Mouse (Mus musculus): Measurements from ENCODE around the gene Mcur1.

The Mcur1 gene

GRCm38 (mm10) chr13:43559711-43560457, at the start of gene Mcur1:
TSS of gene Mcur1 (minus strand) at chr13:43560191.
- peak; percentile 90 for DNase-seq

DNA sequence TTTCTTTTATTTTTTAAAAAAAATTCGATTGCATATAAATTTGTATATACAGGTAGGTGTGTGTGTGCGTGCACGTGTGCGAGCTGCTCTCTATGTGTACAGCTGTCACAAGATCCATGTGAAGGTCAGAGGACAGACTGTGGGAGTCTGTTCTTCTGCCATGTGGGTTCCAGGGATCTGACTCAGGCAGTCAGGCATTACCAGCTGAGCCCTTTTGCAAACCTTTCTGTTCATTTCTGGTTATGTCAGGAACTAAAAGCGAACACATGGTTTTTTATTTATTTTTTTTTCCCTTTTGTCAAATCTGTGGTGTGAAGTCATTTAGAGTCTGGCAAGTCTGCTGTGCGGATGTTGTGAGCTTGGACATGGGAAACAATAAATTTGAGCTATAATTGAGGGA, 48.9 kb upstream of the Mcur1 start:
- DNase-seq = peak; percentile 63

- no peak for DNase-seq
Observed at GRCm38 (mm10) chr13:43603042-43603441, 43.1 kb upstream of the Mcur1 start.

DNA sequence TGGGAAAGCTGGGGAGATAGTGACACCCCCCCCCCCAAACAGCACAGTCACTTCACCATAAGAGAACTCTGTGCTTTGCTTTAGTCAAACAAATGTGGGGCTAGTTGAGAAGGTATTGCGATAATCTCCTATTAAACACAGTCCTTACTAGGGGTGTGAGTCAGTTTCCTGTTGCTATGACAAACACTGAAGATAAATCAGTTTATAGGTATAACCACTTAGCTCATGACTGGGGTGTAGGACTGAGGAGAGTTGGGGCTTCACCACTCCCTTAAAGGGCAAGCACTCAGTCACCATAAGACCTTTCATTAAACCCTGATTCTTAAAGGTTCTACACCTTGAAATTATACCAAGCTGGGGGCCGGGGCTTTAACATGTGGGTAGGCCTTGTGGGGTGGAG, 42.4 kb upstream of the Mcur1 start:
- no peak for DNase-seq

- DNase-seq = no peak
Observed at GRCm38 (mm10) chr13:43600967-43601366, 41.0 kb upstream of the Mcur1 start.

DNA sequence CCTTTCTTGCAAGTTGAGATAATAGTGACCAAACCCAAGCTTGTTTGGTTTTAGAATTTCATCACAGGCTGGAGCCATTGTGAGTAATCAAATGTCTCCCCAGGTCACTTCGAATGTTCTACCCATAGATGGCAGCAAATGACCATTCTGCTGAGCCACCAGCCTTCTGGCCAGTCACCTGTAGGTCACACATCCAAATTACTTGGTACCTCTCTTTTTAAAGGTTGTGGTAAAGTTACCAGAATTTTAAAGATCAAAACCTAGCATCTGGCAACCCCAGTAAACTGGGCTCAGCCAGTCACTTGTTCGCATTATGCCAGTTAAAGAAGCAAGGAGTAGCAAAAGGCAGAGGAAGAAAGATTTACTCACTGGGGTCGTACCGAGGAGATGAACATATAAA, 35.9 kb upstream of the Mcur1 start:
- DNase-seq = no peak

- DNase-seq = no peak
Observed at GRCm38 (mm10) chr13:43592681-43593068, 32.7 kb upstream of the Mcur1 start.

GRCm38 (mm10) chr13:43591828-43592680, 32.1 kb upstream of the Mcur1 start:
- DNase-seq = no peak

DNA sequence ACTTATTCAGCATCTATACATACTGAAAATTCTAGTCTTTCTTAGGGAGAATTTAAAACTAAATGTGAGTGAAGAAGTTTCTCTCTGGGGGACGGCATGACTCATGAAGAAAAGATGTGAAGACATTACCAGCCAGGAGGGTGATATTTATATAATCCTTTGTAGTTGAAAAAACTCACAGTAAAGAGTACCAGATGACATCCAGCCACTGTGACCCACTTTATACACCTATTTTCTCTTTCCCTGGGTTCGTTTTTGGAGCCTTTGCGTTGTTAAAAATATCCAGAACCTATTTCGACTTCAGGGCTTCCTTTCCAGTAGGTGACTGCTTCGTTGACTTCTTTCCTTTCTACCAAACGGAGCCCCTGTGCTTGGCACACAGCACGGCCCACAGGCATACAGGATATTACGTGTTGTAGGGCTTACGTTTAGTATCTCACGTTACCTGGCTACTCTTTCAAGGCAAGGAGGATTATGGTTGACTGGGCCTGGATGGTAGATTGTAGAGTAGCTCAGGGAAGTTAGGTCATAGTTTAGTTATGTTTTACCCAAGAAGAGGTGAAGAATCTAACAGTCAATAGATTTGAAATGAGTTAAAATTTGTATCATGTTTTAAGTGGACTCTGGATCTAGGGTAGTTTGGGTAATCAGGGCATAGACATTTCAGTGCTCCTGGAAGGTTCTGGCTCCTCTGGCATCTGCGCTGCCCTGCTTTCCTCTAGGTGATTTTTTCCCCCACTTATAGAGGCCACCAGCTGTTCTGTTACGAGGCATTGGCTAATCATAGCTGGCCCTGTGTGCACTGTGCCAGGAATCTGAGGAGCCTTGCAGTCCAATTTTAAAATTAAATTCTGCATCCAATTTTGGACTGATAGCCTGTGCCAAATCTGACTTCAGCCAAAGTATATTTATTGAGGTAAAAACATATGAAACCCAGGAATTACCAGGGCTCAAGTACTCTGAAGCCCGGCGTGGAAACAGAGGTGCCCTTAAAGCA, 28.2 kb upstream of the Mcur1 start:
- DNase-seq = no peak

GRCm38 (mm10) chr13:43586966-43587365, 27.0 kb upstream of the Mcur1 start:
- DNase-seq = no peak

DNA sequence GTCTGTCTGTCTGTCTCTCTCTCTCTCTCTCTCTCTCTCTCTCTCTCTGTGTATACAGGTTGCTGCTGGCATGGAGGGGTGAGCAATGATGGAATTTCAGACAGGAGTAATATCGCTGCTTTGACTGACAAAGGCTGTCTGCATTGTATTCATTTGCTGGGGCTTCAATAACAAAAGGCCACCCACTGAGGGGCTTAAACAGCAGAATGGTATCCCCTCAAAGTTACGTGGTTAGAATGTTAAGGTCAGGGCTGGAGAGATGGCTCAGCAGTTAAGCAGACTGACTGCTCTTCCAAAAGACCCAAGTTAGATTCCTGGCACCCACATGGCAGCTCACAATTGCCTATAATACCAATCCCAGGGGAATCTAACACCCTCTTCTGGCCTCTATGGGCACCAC, 25.3 kb upstream of the Mcur1 start:
- DNase-seq = no peak

DNA sequence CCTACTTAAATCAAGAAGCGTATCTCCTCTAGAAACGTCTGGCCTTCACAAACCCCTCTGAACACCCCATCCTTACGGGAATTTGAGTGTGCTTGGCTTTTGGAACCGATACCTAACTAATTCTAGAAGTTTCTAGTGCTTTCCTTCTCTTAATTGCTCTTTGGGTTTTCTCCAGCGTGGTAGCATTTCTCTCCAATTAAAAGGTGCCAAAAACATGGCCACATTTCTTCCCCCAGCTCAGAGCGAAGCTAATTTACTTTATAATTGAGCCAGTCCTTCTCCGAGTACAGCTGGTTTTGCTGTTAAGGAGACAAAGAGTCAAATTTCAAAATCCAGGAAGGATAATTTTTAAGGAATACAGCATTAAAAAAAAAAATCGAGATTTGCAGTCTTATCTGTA, 23.5 kb upstream of the Mcur1 start:
- DNase-seq = no peak

DNA sequence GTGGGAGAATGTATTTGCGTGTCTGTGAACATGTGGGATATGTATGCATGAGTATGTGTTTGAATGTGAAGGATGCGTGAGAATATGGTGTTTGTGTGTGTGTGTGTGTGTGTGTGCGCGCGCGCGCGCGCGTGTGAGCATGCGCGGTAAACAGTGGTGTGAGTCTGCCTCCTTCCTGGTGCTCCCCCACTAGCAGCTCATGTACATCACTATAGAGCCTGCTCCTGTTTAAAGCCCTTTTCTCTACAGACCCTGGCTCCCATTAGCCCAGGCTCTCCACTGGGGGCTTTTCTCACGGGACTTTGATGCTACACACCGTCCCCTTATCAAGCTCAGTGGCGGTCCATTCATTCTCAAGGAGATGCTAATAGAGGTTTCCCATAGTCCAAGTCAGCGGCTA, 23.0 kb upstream of the Mcur1 start:
- no peak for DNase-seq

DNA sequence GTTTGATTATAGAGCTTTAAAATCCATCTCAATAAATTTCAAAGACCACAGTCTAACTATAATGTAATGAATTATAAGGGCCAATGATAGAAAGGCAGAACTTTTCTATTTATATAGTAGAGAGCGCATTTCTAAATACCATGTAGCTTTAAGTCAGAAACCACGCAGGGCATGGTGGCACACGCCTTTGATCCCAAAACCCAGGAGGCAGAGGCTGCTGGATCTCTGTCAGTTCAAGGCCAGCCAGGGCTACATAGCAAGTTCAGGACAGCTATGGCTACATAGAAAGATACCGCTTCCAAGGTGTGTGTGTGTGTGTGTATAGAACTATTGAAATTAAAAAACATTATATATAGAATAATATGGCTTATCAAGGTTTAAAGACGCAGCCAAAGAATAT, 20.7 kb upstream of the Mcur1 start:
- no peak for DNase-seq

- DNase-seq = no peak
Observed at GRCm38 (mm10) chr13:43579740-43580139, 19.7 kb upstream of the Mcur1 start.

DNA sequence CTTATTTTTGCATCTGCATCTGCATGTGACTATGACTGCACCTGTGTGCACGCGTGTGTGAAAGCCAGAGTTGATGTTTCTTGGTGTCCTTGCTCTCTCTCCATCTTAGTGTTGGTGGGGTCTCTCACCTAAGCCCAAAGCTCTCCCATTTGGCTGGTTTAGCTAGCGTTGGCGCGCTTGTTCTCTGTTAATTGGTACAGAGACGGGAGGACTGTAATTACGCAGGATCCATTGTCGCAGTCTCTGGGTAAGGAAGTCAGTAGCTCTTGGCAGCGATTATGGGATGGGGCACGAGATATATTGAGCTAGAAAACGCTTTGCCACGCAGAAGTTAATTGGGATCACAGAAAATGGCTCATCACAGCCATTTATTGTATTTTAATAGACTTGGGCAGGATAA, 17.8 kb upstream of the Mcur1 start:
- DNase-seq = no peak

DNA sequence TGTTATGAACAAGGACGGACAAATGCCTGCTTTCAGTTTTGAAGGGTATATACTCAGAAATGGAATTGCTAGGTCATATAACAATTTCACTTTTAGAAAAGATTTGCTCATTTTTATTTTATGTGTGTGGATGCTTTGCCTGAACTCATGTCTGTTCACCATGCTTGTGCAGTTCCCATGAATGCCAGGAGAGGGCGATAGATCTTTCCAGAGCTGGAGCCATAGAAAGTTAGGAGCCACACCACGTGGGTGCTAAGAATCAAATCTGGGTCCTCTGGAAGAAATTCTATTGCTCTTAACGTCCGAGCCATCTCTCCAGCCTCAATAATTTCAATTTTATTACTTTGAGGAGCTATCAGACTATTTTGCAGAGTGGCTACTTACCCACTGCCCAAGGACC, 17.3 kb upstream of the Mcur1 start:
- DNase-seq = no peak

DNA sequence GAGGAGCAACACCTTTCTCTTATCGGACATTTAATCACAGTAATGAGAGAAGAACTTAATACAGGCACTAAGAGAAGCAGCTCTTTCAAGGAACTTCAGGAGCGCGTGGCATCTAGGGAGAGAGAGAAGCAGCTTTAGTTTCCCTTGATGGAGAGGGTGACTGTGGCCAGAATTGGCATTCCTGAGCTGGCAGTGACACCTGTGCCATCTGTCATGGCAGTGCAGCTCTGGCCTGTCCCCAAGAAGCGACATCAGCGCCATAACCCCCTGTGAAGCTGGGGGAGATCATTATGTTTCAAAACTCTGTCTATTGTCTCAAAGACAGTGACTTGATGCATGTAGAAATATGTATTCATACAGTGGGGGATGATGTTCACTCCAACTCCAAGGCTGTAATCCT, 15.4 kb upstream of the Mcur1 start:
- DNase-seq = no peak

DNA sequence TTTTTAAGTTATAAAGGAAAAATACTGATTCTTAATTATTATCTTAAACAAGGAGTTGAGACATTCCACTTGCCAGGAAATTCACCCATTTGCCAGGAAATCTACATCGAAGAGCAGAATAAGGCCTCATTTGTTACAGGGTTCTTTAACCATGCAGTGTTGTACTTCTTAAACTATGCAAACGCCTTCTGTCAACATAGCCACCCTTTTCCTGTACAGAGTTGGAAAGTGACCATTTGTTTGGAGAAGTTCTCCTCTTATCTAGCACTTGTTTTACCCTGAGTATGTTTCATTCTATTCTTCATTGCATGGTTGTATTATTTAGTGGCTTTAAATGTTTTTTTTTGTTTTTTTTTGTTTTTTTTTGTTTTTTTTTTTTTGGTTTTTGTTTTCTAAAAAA, 14.0 kb upstream of the Mcur1 start:
- no peak for DNase-seq

DNA sequence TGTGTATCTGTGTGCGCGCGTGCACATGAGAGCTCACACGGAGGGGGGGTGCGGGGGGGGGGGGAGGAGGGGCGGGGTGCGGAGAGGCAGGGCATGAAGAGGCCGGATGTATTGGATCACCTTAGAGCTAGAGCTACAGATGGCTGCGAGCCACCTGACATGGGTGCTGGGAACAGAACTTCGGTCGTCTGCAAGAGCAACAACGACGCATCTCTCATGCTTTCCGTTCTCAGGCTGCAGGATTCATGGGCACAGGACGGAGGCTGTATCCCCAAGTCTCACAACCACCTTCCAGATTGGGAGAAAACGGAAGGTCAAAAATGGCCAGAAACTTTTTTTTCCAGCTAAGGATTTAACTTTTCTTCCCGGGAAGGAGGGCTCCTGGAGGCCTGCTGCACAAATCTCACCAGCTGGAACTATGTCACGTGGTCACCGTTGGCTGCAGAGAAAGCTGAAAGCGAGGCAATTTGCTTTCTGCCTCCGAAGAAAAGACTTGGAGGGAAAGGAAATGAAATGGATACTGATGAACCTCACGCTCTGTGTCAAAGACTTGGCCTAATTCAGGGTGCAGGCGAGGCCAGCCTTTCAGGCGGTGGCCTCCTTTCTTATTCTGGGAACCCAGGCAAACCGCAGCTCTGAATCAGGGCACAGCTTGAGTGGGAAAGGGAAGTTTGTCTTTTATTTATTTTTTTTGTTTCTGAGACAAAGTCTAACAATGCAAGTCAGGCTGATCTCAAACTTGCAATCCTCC, 7.3 kb upstream of the Mcur1 start:
- peak; percentile 49 for DNase-seq

- no peak for DNase-seq
Observed at GRCm38 (mm10) chr13:43566184-43566583, 6.2 kb upstream of the Mcur1 start.

DNA sequence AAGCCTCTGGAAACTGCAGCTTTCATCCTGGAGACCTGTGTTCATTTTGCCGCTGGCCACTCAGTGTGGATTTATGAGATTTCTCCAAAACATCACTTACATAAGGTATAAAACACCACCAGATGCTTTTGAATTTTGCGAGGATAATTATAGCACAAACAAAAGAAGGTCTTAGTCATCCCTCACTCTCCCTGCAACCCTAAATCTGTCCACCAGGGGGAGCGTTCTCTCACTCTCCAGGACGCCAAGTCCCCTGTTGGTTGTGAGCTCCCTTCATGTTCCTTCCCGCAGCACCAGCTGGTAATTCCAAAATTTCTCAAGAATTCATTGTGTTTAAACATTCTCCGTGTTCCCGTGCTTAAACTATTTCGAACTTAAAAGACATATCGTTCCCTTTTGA, 5.4 kb upstream of the Mcur1 start:
- DNase-seq = peak; percentile 78

Data from layer of hippocampus, adult 9-11 months (tissue).